ENCODE assay signal across 11 mouse cellular contexts in the genomic region with DNA sequence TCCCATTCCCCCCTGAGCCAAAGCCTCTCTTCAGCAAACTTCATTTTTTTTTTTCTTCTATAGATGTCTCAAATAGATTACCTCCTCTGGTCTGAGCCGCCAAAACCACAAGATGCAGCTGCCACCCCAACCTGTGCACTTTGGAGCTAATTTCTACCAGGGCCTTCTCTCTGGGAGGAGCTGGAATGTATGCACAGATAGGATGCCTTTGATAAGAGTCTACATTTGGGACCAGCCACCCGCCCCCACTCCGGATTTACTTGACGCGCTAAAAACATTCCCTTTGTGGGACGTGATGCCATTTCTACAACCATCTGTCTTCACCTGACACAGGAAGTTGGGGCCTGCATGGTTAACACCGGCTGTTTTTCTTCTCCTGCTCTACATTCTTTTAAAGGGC.
DNase-seq lines count a peak whose midpoint lies in the region; ATAC-seq and TF ChIP-seq lines count a peak whose summit lies in the region.
"Had no signal": no experiment of that assay in that cellular context is flagged by ENCODE, and none has a peak within 500 bp of the region (broad histone marks: within the 10 kb centered on the region; RNA-seq: fewer than 3 reads in every experiment).

No protein-coding gene starts in this region.

- H3K36me3 ChIP-seq in hindbrain, embryonic 12.5 days = no peaks in the 10 kb centered on the region
- H3K36me3 ChIP-seq in hindbrain, embryonic 16.5 days (ENCODE audit: control insufficient read depth, insufficient read depth, low read length) = no peaks in the 10 kb centered on the region
- no peaks in the 10 kb centered on the region for H3K36me3 ChIP-seq in intestine, embryonic 14.5 days (ENCODE audit: control insufficient read depth, insufficient read depth, low read length)
- peaks cover 4% of the 10 kb centered on the region for H3K36me3 ChIP-seq in small intestine, adult 2 months (ENCODE audit: control insufficient read depth, insufficient read depth, low read length)
- H3K36me3 ChIP-seq: limb, embryonic 12.5 days; midbrain, embryonic 12.5 days had no signal

- no peaks in the 10 kb centered on the region for H3K9me3 ChIP-seq in hindbrain, embryonic 12.5 days (replicated peaks)
- no peaks in the 10 kb centered on the region for H3K9me3 ChIP-seq in hindbrain, embryonic 16.5 days (ENCODE audit: control insufficient read depth, low read length)
- H3K9me3 ChIP-seq in intestine, embryonic 14.5 days (ENCODE audit: control insufficient read depth, low read length) = no peaks in the 10 kb centered on the region
- H3K9me3 ChIP-seq: limb, embryonic 12.5 days; midbrain, embryonic 12.5 days had no signal

- no peaks in the 10 kb centered on the region for H3K27me3 ChIP-seq in hindbrain, embryonic 12.5 days
- H3K27me3 ChIP-seq in hindbrain, embryonic 16.5 days (replicated peaks; ENCODE audit: control insufficient read depth, insufficient read depth, low read length) = no peaks in the 10 kb centered on the region
- H3K27me3 ChIP-seq in intestine, embryonic 14.5 days (replicated peaks; ENCODE audit: control insufficient read depth, insufficient read depth, low read length) = no peaks in the 10 kb centered on the region
- no peaks in the 10 kb centered on the region for H3K27me3 ChIP-seq in small intestine, adult 2 months (ENCODE audit: control insufficient read depth, insufficient read depth, low read length)
- H3K27me3 ChIP-seq: limb, embryonic 12.5 days; midbrain, embryonic 12.5 days had no signal

- peaks cover 15% of the 10 kb centered on the region for H3K4me1 ChIP-seq in hindbrain, embryonic 12.5 days
- H3K4me1 ChIP-seq in hindbrain, embryonic 16.5 days (ENCODE audit: control insufficient read depth, insufficient read depth, low read depth, low read length) = peaks cover 5% of the 10 kb centered on the region; the same call in 1 of the 2 replicates
- H3K4me1 ChIP-seq in intestine, embryonic 14.5 days (replicated peaks; ENCODE audit: control insufficient read depth, insufficient read depth, low read length) = peaks cover 70% of the 10 kb centered on the region
- peaks cover 62% of the 10 kb centered on the region for H3K4me1 ChIP-seq in small intestine, adult 2 months (ENCODE audit: control insufficient read depth, insufficient read depth, insufficient read length, low read length)

- TF ChIP-seq CTCF in small intestine, adult 2 months (IDR thresholded peaks at IDR 0.05; ENCODE audit: extremely low read depth, insufficient read length, insufficient replicate concordance, low read depth, low read length) = no peak

- WGBS in hindbrain, embryonic 12.5 days = 74% methylated on average over 7 of the region's 7 CpGs
- 73% methylated on average over 7 of the region's 7 CpGs for WGBS in hindbrain, embryonic 16.5 days
- WGBS in intestine, embryonic 14.5 days = 22% methylated on average over 7 of the region's 7 CpGs
- WGBS in small intestine, adult 2 months = 12% methylated on average over 7 of the region's 7 CpGs

- no peak overlapping the region for H3K9ac ChIP-seq in hindbrain, embryonic 12.5 days
- H3K9ac ChIP-seq in hindbrain, embryonic 16.5 days (ENCODE audit: low read depth, low read length) = no peak overlapping the region
- H3K9ac ChIP-seq in intestine, embryonic 14.5 days (ENCODE audit: low read length) = no peak overlapping the region
- H3K9ac ChIP-seq: limb, embryonic 12.5 days; midbrain, embryonic 12.5 days had no signal

- ATAC-seq in hindbrain, embryonic 12.5 days (ENCODE audit: low FRiP score) = no peak
- ATAC-seq in hindbrain, embryonic 16.5 days = no peak
- no peak for ATAC-seq in intestine, embryonic 14.5 days (replicated peaks; ENCODE audit: low FRiP score, low TSS enrichment, low read depth)

- H3K27ac ChIP-seq in hindbrain, embryonic 12.5 days = 0 out of 2 replicates have a peak overlapping the region, but pooled peaks have one; percentile 14
- no peak overlapping the region for H3K27ac ChIP-seq in hindbrain, embryonic 16.5 days (ENCODE audit: low read depth, low read length)
- H3K27ac ChIP-seq in intestine, embryonic 14.5 days (ENCODE audit: low read depth) = peak overlapping the region; percentile 74
- H3K27ac ChIP-seq in small intestine, adult 2 months (ENCODE audit: insufficient read depth, low read depth, low read length) = peak overlapping the region; percentile 76
- H3K27ac ChIP-seq: limb, embryonic 12.5 days; midbrain, embryonic 12.5 days had no signal

- peak; percentile 9 to 34 for DNase-seq in CD8-positive naive resting alpha-beta T cell, adult 2 months (ENCODE audit: low read depth in 2 of 2, low spot score in 2 of 2)
- DNase-seq in intestine, embryonic 14.5 days (ENCODE audit: low spot score) = peak; percentile 69
- DNase-seq in adrenal gland, postnatal 25 days = no peak
- no peak for DNase-seq in spleen, adult 12 weeks (ENCODE audit: low spot score)
- DNase-seq in adrenal gland, adult (ENCODE audit: inconsistent age in 2 of 2, low spot score in 1 of 2) = no peak
- DNase-seq: kidney, adult 2 months had no signal

- no peak overlapping the region for H3K4me2 ChIP-seq in hindbrain, embryonic 12.5 days (replicated peaks)
- no peak overlapping the region for H3K4me2 ChIP-seq in hindbrain, embryonic 16.5 days (ENCODE audit: low read length)
- peak overlapping the region; percentile 37 for H3K4me2 ChIP-seq in intestine, embryonic 14.5 days (ENCODE audit: low read length)
- H3K4me2 ChIP-seq: limb, embryonic 12.5 days; midbrain, embryonic 12.5 days had no signal

- H3K4me3 ChIP-seq in hindbrain, embryonic 12.5 days = no peak overlapping the region
- H3K4me3 ChIP-seq in hindbrain, embryonic 16.5 days (ENCODE audit: low read length) = no peak overlapping the region
- H3K4me3 ChIP-seq in intestine, embryonic 14.5 days (ENCODE audit: low read depth, low read length) = no peak overlapping the region
- H3K4me3 ChIP-seq in small intestine, adult 2 months (ENCODE audit: low read depth, low read length) = no peak overlapping the region
- H3K4me3 ChIP-seq: limb, embryonic 12.5 days; midbrain, embryonic 12.5 days had no signal

- no peak for TF ChIP-seq POLR2A in small intestine, adult 2 months (IDR thresholded peaks at IDR 0.05; ENCODE audit: low read depth, low read length)

Comparison
In these comparisons a context has a peak if more than half of its experiments do, and no peak if none do; other contexts are left out.
1. DNase-seq: peak in CD8-positive naive resting alpha-beta T cell, adult 2 months (2 of 2) and intestine, embryonic 14.5 days (single experiment); none in adrenal gland, postnatal 25 days (single experiment), spleen, adult 12 weeks (single experiment) and adrenal gland, adult (0 of 2).